Mouse (Mus musculus) erythroblast, embryonic 14.5 days (primary cell): Measurements from ENCODE around the gene Mrps7.

Experiments
- GATA1 ChIP-seq: IDR thresholded peaks from 2 replicates; pipeline ENCODE4 v1.6.1; 2012; ENCODE audit warnings: low read length, inconsistent platforms, mixed read lengths
- TAL1 ChIP-seq: IDR thresholded peaks from 3 replicates; pipeline ENCODE4 v1.6.1; 2012; ENCODE audit warnings: low read length, inconsistent platforms, mixed read lengths

DNA sequence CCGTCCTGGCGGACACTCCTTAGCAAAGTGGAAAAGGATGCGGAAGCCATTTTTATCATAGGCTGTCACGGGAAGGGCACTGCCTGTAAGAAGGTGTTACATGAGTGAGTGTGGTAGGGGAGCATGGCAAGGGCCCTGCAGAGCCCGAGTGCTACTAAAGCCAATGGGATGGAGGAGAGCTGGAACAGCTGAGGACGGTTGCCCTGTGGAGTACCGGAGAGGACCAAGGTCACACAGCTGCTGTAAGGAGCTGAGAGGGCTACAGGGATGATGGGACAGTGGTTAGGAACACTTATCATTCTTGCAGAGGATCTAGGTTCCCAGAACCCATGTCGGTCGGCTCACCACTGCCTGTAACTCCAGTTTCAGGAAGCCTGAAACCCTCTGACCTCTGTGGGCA lies 17.3 kb upstream of the Mrps7 start:
- TF ChIP-seq GATA1 (no peak), TAL1 (no peak)
